Mouse (Mus musculus): ENCODE results near the gene Arhgap24. TPM values are rescaled to one million over a fixed set of nuclear protein-coding genes. Genes with fewer than 3 reads are reported as not detected.
"Not testable (repeated sequence)": the region's sequence is repeated elsewhere in the genome, so short reads cannot be mapped to it uniquely, and the experiment has no call there.

Arhgap24 gene
- polyA plus RNA-seq, 1 experiment from 2014 or later, result 8.3 TPM

DNA sequence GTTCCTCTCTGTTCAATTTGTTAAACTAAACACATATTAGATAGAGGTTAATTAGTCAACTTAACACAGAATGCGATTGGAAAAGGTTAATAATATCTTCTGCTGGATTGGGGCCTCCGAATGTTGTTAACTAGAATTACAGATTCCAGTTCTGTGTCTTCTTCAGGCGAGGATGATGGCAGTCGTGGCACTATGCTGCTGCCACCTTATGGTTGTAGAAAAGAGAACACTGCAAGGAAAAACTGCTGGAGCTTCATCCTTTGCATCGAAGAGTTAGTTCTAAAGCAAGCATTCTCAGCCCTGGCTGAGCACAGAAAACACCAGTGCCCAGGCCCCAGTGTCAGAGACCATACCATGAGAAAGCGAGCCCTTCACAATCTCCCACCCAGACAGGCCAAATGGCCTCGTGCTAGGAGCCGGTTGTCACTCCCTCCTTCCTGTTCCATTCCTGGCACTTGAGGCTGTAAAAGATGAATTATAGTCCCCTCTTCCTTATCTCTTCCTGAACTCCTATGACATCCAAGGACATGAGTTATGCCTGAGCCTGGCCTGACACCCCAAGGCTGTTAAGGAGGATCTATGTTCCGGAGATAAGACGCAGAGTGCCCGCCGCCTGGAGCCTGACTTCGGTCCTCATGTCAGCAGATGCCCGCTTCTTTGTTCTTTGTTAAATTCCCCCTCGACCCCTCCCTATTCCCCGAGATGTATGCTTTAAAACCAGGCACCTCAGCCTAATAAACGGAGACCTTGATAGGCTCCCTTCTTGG, 462.9 kb downstream of the Arhgap24 start:
- WGBS, result 82% methylated on average over 17 of the region's 17 CpGs
- H3K36me3 ChIP-seq, result peaks cover 13% of the 10 kb centered on the region; the same call in 1 of the 2 replicates
- not testable (repeated sequence) for H3K4me2 ChIP-seq; H3K4me1 ChIP-seq (replicated peaks); H3K9me3 ChIP-seq; ATAC-seq (ENCODE audit: low read depth); H3K27me3 ChIP-seq; H3K9ac ChIP-seq; H3K27ac ChIP-seq (replicated peaks); H3K4me3 ChIP-seq

DNA sequence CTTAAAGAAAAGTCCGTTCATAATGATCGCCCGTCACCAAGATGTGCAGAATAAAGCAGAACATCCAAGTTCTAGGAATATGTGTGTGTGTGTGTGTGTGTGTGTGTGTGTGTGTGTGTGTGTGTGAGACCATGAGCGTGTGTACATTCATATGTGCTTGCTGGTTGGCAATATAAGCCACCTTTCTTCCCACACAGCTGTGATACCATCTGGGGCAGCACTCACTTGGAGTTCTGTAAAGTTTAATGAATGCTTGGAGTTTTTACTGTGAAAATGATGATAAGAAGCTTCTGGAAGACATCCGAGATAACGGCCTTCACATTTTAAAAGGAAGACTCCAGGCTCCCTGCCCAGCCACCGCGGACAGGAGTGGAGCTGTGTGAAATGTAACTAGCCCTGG, 465.4 kb downstream of the Arhgap24 start:
- Histone ChIP-seq H3K27ac (replicated peaks) (no peak overlapping the region), H3K9me3 (no peaks in the 10 kb centered on the region), H3K36me3 (peaks cover 6% of the 10 kb centered on the region; the same call in 1 of the 2 replicates), H3K4me3 (no peak overlapping the region), H3K4me1 (replicated peaks) (no peaks in the 10 kb centered on the region), H3K27me3 (no peaks in the 10 kb centered on the region), H3K4me2 (no peak overlapping the region), H3K9ac (no peak overlapping the region)
- ATAC-seq (ENCODE audit: low read depth), result no peak
- 93% methylated on average over 8 of the region's 8 CpGs for WGBS

DNA sequence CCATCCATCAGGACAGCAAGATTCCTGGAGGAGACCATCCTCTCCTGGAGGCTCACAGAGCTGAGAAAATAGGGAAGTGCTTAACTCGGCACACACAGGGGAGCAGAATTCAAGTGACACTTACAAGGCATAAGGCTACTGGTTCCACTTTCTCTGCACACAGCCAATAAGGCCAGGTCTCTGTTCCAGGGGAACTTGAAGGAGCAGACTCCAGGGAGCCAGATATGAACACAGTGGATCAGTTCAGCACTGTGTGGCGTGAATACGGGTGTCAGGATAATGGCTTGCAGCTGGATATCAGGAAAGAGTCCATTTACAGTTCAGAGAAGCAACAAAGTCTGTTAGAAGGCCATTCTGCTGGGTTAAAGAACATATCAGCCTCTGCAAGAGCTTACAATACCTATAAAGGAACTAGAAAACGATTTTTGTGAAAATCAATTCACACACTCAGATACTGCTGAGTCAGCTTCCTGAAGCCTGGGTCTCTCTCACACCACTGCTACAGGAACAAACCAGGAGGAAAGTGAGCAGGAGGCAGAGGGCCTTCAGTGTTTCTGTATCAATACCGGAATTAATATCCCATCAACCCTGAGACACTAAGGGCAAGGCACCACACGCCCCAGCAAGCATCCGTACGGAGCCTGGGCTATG, 466.0 kb downstream of the Arhgap24 start:
- H3K9me3 ChIP-seq, result no peaks in the 10 kb centered on the region
- 83% methylated on average over 8 of the region's 8 CpGs for WGBS
- H3K4me2 ChIP-seq, result no peak overlapping the region
- no peak overlapping the region for H3K27ac ChIP-seq (replicated peaks)
- H3K4me1 ChIP-seq (replicated peaks), result no peaks in the 10 kb centered on the region
- no peak for ATAC-seq (ENCODE audit: low read depth)
- H3K27me3 ChIP-seq, result no peaks in the 10 kb centered on the region
- H3K4me3 ChIP-seq, result no peak overlapping the region
- peaks cover 6% of the 10 kb centered on the region; the same call in 1 of the 2 replicates for H3K36me3 ChIP-seq
- H3K9ac ChIP-seq, result no peak overlapping the region

Measured in neural tube, embryonic 13.5 days (tissue).